Mouse (Mus musculus): ENCODE results near the gene Klhl21. TPM values are rescaled to one million over a fixed set of nuclear protein-coding genes. Genes with fewer than 3 reads are reported as not detected.

The Klhl21 gene
- polyA plus RNA-seq, 1 experiment, result 10.7 TPM

DNA sequence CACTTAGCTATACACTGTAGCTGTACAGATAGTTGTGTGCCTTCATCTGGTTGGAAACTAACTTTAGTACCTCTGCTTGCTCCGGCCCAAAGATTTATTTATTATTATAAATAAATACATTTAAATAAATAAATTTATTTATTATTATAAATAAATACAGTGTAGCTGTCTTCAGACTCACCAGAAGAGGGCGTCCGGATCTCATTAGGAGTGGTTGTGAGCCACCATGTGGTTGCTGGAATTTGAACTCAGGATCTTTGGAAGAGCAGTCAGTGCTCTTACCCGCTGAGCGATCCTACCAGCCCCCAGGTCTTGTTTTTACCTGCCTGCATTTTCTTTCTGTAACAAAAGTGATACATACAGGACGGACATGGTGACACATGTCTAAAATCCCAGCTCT, 2.5 kb upstream of the Klhl21 start:
- TF ChIP-seq CTCF (IDR thresholded peaks at IDR 0.05; ENCODE audit: borderline replicate concordance, insufficient read depth, low read length), result no peak
- TF ChIP-seq POLR2A (IDR thresholded peaks at IDR 0.05; ENCODE audit: low read depth, low read length), result no peak
- Histone ChIP-seq H3K27ac (ENCODE audit: insufficient read depth, low read length) (no peak overlapping the region), H3K4me1 (ENCODE audit: control insufficient read depth, insufficient read depth, low read length) (peaks cover 9% of the 10 kb centered on the region), H3K4me3 (ENCODE audit: insufficient read depth, low read length) (no peak overlapping the region)

DNA sequence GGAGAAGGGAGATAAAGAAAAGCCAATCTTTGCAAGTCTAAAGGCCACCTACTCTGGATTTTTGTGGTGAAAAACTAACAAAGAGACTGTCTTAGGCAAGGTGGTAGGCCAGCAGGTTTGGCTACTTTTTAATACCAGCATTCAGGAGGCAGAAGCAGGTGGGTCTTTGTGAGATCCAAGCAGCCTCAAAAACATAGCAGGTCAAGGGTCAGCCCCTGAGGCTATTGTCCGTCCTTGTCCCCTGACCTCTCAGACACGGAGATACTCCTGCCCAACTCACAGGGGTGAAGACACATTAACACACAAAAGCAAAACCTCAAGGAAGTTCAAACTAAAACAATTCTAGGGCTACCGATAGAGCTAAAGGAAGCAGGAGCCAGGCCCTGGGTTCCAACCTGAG, 1.8 kb upstream of the Klhl21 start:
- Histone ChIP-seq H3K4me3 (ENCODE audit: insufficient read depth, low read length) (no peak overlapping the region), H3K27ac (ENCODE audit: insufficient read depth, low read length) (0 out of 2 replicates have a peak overlapping the region, but pooled peaks have one; percentile 74), H3K4me1 (ENCODE audit: control insufficient read depth, insufficient read depth, low read length) (peaks cover 9% of the 10 kb centered on the region)
- TF ChIP-seq CTCF (IDR thresholded peaks at IDR 0.05; ENCODE audit: borderline replicate concordance, insufficient read depth, low read length) (no peak), POLR2A (IDR thresholded peaks at IDR 0.05; ENCODE audit: low read depth, low read length) (no peak)

DNA sequence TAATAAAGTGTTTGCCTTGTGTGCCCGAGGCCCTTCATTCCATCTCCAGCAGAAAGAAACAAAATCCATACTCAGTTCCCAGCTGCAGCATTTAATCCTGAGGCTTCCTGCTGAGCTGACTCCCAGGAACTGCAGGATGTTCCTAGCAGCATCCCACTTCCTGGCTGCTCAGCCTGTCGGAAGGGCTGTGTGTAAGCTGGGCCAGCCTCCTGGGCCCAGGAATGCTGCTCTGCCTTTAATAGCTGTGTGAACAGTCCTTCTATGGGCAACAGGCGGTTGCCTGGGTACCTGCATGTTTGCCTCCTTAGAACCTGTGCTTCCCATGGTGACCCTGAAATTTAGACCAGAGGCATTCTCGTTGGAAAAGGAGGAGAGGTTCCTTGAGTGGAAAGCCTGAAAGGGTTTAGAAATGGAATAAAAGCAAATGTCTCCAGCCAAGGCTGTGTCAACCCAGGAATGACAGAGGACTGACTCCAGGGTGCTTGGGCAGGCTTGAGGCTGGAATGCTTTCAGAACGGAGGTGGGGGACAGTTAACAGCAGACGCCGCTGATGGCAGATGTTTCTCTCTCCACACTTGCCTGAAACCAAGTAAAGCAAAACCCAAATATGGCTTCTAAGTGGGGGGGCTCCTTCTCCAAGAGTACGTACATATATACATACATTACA, 989 bp upstream of the Klhl21 start:
- peaks cover 9% of the 10 kb centered on the region for H3K4me1 ChIP-seq (ENCODE audit: control insufficient read depth, insufficient read depth, low read length)
- peak overlapping the region; percentile 74 for H3K27ac ChIP-seq (ENCODE audit: insufficient read depth, low read length)
- peak overlapping the region; percentile 49; the same call in 1 of the 2 replicates for H3K4me3 ChIP-seq (ENCODE audit: insufficient read depth, low read length)
- TF ChIP-seq POLR2A (IDR thresholded peaks at IDR 0.05; ENCODE audit: low read depth, low read length) (peak; percentile 67), CTCF (IDR thresholded peaks at IDR 0.05; ENCODE audit: borderline replicate concordance, insufficient read depth, low read length) (no peak)

DNA sequence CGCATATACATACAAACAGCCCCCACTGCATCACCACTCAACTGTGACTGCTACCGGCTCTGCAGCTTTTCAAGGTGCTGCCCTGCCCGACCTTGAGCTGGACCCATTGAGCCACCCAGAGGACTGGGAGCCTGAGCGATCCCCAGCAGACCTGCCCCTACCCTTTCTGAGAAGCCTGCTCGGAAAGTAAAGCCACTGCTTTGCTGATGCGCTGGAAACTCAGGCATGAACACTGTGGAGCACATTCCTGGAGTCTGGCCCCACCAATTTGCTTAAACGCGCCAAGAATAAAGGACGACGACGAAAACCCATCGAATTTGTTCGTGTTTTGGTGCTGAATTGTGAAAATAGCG, 479 bp upstream of the Klhl21 start:
- peak overlapping the region; percentile 74 for H3K27ac ChIP-seq (ENCODE audit: insufficient read depth, low read length)
- peaks cover 9% of the 10 kb centered on the region for H3K4me1 ChIP-seq (ENCODE audit: control insufficient read depth, insufficient read depth, low read length)
- peak overlapping the region; percentile 49 for H3K4me3 ChIP-seq (ENCODE audit: insufficient read depth, low read length)
- TF ChIP-seq POLR2A (IDR thresholded peaks at IDR 0.05; ENCODE audit: low read depth, low read length) (no peak), CTCF (IDR thresholded peaks at IDR 0.05; ENCODE audit: borderline replicate concordance, insufficient read depth, low read length) (no peak)

DNA sequence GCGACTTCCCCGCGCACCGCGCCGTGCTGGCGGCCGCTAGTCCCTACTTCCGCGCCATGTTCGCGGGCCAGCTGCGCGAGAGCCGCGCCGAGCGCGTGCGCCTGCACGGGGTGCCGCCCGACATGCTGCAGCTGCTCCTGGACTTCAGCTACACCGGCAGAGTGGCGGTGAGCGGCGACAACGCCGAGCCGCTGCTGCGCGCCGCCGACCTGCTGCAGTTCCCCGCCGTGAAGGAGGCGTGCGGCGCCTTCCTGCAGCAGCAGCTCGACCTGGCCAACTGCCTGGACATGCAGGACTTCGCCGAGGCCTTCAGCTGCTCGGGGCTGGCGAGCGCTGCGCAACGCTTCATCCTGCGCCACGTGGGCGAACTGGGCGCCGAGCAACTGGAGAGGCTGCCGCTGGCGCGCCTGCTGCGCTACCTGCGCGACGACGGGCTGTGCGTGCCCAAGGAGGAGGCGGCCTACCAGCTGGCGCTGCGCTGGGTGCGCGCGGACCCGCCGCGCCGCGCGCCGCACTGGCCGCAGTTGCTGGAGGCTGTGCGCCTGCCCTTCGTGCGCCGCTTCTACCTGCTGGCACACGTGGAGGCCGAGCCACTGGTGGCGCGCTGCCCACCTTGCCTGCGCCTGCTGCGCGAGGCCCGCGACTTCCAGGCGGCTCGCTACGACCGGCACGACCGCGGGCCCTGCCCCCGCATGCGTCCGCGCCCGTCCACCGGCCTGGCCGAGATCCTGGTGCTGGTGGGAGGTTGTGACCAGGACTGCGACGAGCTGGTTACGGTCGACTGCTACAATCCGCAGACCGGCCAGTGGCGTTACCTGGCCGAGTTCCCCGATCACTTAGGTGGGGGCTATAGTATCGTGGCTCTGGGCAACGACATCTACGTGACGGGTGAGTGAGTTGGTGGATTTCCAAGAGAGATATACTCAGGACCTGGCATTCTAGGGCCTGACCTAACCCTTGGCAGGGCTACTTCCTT, 761 bp downstream of the Klhl21 start:
- H3K27ac ChIP-seq (ENCODE audit: insufficient read depth, low read length), result peak overlapping the region; percentile 62
- TF ChIP-seq POLR2A (IDR thresholded peaks at IDR 0.05; ENCODE audit: low read depth, low read length), result no peak; the same call in 1 of the 2 replicates
- TF ChIP-seq CTCF (IDR thresholded peaks at IDR 0.05; ENCODE audit: borderline replicate concordance, insufficient read depth, low read length), result no peak
- peak overlapping the region; percentile 84 for H3K4me3 ChIP-seq (ENCODE audit: insufficient read depth, low read length)
- H3K4me1 ChIP-seq (ENCODE audit: control insufficient read depth, insufficient read depth, low read length), result peaks cover 9% of the 10 kb centered on the region

DNA sequence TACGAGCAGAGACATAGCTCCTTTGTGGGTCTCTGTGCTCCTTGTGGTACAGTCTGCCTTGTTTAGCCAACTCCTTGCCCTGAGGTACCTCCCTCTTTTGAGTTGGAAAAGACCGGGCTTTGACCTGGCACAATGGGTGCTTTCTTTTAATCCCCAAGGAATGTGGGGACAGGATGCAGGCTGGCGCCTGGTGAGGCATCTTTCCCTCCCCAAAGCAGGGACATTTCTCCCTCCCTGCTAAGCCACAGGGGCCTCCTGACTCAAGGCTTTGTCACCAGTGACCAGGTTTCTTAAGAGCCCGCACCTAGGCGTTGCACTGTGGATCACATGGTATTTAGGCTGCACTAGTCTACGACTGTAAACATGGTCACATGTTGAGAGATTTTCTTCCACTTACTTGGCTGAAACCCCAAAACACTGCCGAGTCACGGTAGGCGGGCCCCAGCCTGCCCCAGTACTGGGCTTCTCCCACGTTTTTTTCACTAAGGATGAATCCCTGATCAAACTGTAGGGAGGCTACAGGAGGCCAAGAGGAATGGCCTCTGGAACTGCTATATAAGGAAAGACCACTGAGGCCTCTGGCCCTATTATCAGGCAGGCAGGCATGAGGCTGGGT, 1.6 kb downstream of the Klhl21 start:
- peaks cover 9% of the 10 kb centered on the region for H3K4me1 ChIP-seq (ENCODE audit: control insufficient read depth, insufficient read depth, low read length)
- H3K4me3 ChIP-seq (ENCODE audit: insufficient read depth, low read length), result peak overlapping the region; percentile 84
- TF ChIP-seq CTCF (IDR thresholded peaks at IDR 0.05; ENCODE audit: borderline replicate concordance, insufficient read depth, low read length) (no peak), POLR2A (IDR thresholded peaks at IDR 0.05; ENCODE audit: low read depth, low read length) (no peak; the same call in 1 of the 2 replicates)
- H3K27ac ChIP-seq (ENCODE audit: insufficient read depth, low read length), result peak overlapping the region; percentile 62

DNA sequence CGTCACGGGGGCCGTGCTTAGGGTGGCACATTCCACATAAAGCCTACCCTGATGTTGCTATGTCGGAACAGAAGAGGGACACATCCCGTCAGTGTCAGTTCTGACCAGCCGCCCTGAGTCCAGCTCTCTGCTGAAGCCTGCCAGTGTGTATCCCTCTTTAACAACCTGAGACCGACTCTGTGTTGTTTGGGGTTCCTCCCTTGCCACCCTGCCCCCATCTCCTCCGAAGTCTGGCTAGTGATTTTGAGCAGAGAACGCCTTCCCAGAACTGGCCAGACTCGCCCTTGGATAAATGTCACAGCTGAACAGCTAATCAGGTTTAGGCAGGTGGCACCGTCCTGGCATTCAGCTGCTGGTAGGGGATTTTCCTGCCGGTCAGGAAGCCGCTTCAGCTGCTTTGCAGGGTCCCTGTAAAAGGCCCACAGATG, 2.1 kb downstream of the Klhl21 start:
- H3K27ac ChIP-seq (ENCODE audit: insufficient read depth, low read length), result peak overlapping the region; percentile 34
- H3K4me1 ChIP-seq (ENCODE audit: control insufficient read depth, insufficient read depth, low read length), result peaks cover 9% of the 10 kb centered on the region
- TF ChIP-seq CTCF (IDR thresholded peaks at IDR 0.05; ENCODE audit: borderline replicate concordance, insufficient read depth, low read length) (no peak), POLR2A (IDR thresholded peaks at IDR 0.05; ENCODE audit: low read depth, low read length) (peak; percentile 32; the same call in 1 of the 2 replicates)
- H3K4me3 ChIP-seq (ENCODE audit: insufficient read depth, low read length), result peak overlapping the region; percentile 84

DNA sequence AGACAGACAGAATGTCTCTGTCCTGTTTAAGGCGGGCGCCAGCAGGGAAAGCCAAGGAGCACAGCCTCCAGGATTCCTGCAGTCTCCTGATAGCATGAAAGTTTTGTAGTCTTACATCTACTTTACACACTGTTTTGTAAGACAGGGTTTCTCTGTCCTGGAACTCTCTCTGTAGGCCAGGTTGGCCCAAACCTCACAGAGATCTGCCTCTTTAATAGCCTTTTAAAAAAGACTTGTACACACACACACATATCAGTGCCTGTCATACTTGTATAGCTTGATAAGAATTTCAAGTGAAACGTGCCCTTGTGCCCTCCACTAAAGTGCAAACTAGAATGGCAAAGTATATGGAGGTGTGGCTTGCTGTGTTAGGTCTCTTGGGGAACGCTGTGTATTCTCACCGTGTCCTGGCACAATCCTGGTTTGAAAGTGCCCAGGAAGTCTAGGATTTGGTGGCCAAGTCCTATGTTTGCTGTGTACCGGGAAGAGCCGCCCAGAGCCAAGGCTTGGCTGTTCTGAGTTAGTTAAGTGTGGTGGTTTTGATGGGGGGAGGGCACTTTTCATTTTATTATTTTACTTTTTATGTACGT, 2.7 kb downstream of the Klhl21 start:
- peak overlapping the region; percentile 84 for H3K4me3 ChIP-seq (ENCODE audit: insufficient read depth, low read length)

DNA sequence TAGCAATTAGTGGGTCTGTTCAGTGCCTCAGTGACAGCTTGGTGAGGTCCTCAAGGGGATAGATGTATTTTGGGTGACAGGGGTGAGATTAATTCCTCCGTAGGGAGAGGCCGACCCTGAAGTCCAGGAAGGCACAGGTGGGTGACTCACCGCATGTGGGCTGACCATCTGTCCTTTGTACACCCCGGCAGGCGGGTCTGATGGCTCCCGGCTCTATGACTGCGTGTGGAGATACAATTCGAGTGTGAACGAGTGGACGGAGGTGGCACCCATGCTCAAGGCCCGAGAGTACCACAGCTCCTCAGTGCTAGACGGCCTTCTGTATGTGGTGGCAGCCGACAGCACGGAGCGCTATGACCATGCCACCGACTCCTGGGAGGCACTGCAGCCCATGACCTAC, 3.5 kb downstream of the Klhl21 start:
- TF ChIP-seq POLR2A (IDR thresholded peaks at IDR 0.05; ENCODE audit: low read depth, low read length), result no peak
- no peak for TF ChIP-seq CTCF (IDR thresholded peaks at IDR 0.05; ENCODE audit: borderline replicate concordance, insufficient read depth, low read length)
- Histone ChIP-seq H3K4me1 (ENCODE audit: control insufficient read depth, insufficient read depth, low read length) (peaks cover 6% of the 10 kb centered on the region), H3K27ac (ENCODE audit: insufficient read depth, low read length) (no peak overlapping the region), H3K4me3 (ENCODE audit: insufficient read depth, low read length) (no peak overlapping the region)

More for the DNA sequence above, 2.7 kb downstream of the Klhl21 start:
- no peak for TF ChIP-seq CTCF (IDR thresholded peaks at IDR 0.05; ENCODE audit: borderline replicate concordance, insufficient read depth, low read length)
- TF ChIP-seq POLR2A (IDR thresholded peaks at IDR 0.05; ENCODE audit: low read depth, low read length), result no peak
- Histone ChIP-seq H3K4me1 (ENCODE audit: control insufficient read depth, insufficient read depth, low read length) (peaks cover 9% of the 10 kb centered on the region), H3K27ac (ENCODE audit: insufficient read depth, low read length) (0 out of 2 replicates have a peak overlapping the region, but pooled peaks have one; percentile 34)
